Mouse (Mus musculus) megakaryocyte, embryonic 14.5 days (primary cell): ENCODE results near the gene Tnks1bp1.

Experiments used
- FLI1 ChIP-seq: IDR thresholded peaks from 2 replicates; pipeline ENCODE4 v1.6.1; 2012; ENCODE audit warnings: low read length, inconsistent platforms, mixed read lengths
- GATA1 ChIP-seq: IDR thresholded peaks from 3 replicates; pipeline ENCODE4 v1.6.1; 2012; ENCODE audit warnings: mixed read lengths, low read length, inconsistent platforms, borderline replicate concordance

DNA sequence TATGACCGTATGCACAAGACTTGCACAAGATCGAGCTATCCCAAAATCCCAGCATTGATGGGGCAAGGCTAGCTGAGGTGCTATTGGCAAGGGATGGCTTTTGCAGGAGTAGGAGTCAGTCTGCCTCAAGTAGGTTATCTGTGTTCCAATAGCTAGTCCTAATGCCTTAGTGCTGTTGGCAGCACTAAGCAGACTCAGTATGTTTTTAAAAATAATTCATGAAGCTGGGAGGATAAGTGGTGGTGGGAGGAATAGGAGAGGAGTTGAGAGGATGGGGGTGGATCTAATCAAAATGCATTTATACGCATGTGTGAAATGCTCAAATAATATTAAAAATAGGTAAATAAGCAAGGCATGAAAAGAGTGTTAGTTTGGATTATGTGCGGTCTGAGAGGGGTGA is 43.5 kb downstream of the Tnks1bp1 start:
- no peak for TF ChIP-seq GATA1
- TF ChIP-seq FLI1 = no peak
